Mouse (Mus musculus): ENCODE measurements around the gene Lin28b.

Gene Lin28b

DNA sequence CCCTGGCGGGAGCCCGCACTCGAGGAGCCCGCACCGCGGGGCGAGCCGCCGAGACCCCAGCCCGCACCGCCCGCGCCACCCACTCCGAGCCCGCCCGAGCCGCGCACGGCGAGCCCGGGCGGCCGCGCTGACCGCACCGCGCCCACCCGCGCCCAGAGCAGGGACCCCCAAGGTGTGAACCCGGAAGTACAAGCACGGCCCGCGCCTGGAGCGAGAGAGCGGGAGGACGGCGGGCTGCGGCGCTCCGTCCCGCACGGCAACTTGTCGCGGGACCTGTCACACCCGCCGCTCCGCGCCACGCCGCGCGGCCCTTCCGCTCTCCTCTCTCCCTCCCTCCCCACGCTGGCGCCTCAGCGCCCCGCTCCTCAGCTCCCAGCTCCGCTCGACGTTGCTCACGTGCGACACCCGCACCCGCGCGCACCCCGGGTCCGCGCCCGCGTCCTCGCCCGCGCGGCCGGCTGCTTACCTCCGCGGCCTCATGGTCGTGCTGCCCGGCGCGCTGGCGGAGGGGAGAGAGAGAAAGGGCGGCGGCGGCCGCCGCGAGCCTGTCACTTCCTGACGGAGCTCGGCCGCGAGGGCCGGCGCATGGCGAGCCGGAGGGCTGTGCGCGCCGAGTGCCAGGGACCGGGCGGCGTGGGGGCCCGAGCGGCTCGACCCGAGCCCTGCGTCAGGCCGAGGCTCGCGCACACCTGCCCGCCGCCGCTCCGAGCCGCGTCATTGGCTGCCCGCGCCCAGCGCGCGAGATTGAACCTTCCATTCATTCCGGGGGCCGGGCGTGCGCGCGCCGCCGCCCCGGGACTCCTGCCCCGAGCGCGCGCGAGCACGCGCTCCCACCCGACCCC is at the start of gene Lin28b:
Gene Lin28b (minus strand): TSS at position 635 of the 842 bp plus-strand sequence.
- DNase-seq (ENCODE audit: low spot score in 2 of 2): peak; percentile 48 to 64

DNA sequence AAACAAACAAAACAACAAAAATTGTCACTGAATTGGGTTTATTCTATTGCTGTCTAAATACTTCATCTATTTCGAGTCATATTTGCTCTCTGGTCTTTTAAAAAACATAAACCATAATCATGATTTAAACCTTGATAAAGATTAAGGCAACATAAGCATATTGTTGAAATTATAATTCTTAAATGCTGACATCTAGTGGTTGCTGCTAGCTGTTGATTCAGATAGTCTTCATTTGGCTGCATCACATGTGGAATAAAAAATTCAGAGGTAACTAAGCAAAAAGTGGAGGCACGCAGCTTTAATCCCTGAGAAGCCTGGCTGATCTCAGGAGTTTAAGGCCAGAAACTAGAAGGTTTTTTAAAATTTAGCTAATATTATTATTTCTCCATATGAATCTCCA is 25.6 kb upstream of the Lin28b start:
- DNase-seq (ENCODE audit: low spot score in 2 of 2): no peak

DNA sequence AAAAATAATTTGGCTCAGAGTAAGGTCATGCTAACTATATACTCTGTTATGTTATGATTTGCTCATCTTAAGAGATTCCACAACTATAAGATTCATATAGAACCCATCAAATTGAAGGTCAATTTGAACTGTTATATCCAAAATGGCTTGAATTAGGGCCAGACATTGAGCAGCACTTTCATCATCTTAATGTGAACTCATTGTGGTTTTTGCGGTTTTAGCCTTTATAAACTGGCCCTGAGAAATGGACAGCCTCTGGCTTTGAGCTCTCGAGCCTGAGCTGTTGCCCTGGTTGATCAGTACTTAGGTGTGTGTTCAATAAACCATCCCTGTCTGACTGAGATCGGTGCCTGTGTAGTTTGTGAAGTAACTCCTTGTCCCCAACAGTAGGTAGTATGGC is 24.5 kb upstream of the Lin28b start:
- no peak for DNase-seq (ENCODE audit: low spot score in 2 of 2)

DNA sequence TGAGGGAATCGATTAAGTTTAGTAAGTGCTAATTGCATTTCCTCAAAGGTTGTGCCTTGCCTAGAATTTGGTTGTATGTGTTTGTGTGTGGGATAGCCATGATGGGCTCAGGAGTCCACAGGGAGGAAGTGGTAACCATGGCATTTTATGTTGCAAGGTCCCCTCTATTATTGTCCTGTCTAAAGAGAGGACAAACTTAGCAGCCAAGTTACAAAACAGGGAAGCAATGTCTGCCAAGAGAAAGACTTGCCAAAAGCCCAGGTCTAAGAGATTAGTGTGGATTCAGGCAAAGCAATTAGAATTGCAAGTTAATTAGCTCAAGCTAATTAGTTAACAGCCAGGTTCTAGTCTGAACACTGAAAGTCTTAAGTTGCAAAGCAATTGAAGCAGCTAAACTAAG is 14.1 kb upstream of the Lin28b start:
- no peak for DNase-seq (ENCODE audit: low spot score in 2 of 2)

DNA sequence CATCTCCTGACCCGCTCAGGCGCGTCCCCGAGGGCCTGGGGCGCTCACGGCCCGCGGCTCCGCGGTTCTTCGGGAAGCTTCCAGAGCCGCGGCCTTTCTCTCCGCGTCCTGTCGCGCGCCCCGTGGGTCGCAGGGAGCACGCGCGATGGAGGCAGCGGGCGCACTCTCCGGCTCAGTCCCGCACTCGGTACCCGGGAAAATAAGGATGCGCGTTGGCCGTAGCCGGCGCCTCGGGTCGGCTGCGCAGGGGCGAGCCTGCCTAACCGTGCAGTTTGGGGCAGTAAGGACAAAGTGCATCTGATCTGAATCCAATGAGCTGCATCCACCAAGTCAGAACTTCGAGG is 380 bp upstream of the Lin28b start:
- DNase-seq (ENCODE audit: low spot score in 2 of 2): peak in 1 of 2 experiments; percentile 7

DNA sequence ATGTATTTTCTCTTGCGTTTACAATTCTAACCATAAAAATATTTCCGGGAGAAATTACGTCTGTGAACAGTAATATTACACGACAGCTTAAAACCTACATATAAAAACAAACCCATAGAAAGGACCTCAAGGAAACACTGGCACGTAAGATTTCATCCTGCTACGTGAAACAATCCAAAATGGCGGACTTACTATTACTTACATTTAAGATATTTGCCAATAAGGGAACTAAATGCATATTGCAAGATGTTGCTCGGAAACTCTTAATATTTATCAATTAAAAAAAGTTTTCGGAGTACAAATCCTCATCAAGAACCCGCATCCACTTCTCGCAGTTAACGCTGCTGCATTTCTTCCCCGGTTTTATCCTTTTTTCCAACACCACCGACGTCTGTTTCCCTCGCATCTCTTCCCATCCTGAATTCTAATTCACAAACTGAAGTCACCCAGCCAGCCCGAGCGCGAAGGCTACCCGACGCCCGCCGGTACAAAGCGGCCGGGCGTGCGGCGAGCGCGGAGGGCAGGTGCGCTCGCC is 902 bp downstream of the Lin28b start:
- DNase-seq (ENCODE audit: low spot score in 2 of 2): no peak

DNA sequence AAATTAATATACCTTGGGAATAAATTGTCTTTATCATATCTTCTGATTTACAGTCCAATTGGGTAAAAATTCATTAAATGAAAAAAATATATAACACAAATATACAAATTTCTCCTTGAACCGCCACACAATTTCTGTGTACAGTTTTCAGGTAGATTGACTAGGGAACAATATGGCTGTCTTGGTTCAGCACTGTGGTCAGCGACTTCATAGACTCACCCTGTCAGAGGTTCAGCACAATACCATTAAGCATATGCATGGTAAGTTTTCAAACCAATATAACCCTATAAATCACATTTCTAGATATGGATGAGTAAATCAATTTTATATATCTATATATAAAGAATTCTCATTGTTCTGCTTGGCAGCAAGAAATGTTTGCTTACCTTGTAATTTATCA is 3.0 kb downstream of the Lin28b start:
- DNase-seq (ENCODE audit: low spot score in 2 of 2): no peak

DNA sequence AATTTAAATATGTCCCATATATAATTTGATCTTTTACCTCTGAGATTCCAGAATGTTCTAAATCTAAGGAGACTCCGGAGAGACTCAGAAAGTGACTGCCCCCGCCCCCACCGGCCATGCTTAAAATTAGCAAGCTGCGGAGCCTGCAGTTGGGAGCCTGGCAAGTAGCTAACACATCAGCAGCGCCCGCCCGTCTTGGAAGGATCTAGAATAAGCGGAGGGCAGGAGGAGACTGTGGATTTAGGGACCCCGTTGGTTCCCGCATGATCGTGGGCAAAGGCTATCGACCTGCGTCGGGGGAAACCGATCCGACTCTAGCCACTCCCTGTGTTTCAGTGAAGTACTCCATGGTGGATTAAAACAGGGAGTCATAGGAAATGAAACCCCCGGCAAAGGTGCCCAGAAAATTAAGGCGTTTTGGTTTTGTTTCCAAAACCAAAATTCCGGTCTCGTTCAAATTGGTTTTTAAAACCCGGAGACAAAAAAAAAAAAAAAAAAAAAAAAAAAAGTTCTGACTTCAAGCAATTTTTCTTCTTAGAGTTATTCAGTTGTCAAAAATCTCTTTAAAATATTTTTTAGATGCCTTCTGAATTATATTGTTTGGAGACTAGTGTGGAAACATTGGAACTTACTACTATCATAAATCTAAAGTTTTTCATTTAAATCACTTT is 12.4 kb downstream of the Lin28b start:
- DNase-seq (ENCODE audit: low spot score in 2 of 2): peak in 1 of 2 experiments; percentile 12

DNA sequence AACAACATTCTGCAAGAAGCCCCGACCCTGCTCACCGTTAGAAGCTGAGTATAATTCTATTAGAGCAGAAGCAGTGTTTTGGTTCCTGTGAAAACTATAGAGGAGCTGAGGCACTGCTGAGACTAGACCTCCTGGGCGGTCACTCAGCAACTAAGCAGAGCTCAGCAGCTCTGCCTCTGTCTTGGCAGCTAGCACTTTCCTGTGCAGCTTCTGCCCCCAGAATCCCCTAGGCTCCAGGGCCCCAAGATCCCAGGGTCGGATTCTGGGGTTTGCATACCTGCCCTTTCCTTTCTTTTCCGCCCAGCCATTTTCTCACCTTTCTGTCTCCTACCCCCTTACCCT is 13.1 kb downstream of the Lin28b start:
- no peak for DNase-seq (ENCODE audit: low spot score in 2 of 2)

DNA sequence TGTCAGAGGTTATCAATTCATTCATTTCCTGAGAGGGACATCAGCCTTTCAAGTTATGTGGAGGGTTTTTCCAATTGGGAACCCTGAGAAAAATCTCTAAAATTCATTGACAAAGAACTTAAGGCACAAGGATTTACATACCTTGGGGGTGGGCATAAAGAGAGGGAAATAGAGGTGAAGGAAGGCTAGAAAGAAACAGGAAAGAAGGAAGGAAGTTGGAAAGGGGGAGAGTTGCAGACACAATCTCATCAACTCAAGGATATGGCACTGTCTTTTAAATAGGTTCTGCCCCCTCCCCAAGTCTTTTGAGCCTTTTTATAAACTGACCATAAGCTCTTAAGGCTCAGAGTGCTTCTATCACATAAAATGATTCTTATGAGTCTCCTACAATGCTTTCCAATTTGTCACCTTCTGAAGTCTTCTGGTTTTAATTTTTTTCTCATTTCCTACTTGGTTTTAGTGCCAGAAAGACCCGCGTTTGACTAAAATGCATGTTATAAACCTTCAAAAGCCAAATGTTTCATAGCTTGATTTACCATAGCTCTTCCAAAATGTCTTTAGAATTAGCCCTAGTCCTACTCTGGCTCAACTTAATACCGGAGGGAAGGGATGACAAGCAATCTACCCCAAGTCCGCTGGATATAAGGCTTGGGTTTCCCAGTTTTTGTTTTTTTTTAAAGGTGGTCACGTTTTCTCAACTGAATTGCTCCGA is 13.6 kb downstream of the Lin28b start:
- DNase-seq (ENCODE audit: low spot score in 2 of 2): no peak

DNA sequence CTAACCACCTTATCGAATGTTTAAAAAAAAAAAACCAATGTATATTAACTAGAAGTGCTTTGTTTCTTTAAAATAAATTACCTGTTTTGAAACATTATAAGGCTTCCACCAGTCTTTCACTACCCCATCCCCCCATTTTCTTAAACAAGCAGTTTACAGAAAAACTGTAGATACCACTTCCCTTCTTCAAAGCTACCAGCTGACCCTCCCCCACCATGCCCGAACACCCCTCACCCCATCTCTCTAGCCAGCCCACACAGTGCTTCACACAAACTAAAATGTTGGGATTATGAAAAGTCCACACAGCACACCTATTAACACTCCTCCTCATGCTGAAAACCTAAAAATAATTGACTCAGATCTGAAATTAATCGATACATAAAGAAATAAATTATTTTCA is 14.9 kb downstream of the Lin28b start:
- DNase-seq (ENCODE audit: low spot score in 2 of 2): no peak

DNA sequence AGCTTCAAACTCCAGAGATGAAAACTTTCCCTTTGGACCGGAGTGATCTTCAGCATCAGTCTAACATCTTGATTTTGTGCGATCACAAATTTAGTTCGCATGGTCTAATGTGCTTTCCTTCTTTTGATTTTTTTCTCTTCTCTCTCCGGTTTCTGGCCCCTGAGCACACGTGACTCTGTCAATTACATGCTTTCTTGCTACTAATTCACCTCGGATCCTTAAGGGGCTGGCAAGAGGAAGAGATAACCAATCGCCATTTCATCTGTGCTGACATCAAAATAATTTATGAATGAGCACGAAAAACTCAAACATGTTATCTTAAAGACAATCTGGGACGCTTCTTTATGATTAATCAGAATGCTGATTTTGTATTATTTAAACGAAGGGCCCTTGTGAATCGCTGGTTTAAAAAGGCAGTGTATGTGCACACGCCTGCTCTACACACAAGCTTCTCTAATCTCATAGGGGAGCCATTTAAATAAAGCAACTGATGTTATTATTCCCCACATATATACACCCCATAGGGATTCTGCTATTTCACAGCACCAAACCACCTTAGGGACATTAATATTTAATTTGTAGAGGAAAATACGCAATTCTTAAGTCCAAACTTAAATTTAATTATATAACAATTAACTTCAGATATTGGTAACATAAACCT is 16.0 kb downstream of the Lin28b start:
- no peak for DNase-seq (ENCODE audit: low spot score in 2 of 2)

DNA sequence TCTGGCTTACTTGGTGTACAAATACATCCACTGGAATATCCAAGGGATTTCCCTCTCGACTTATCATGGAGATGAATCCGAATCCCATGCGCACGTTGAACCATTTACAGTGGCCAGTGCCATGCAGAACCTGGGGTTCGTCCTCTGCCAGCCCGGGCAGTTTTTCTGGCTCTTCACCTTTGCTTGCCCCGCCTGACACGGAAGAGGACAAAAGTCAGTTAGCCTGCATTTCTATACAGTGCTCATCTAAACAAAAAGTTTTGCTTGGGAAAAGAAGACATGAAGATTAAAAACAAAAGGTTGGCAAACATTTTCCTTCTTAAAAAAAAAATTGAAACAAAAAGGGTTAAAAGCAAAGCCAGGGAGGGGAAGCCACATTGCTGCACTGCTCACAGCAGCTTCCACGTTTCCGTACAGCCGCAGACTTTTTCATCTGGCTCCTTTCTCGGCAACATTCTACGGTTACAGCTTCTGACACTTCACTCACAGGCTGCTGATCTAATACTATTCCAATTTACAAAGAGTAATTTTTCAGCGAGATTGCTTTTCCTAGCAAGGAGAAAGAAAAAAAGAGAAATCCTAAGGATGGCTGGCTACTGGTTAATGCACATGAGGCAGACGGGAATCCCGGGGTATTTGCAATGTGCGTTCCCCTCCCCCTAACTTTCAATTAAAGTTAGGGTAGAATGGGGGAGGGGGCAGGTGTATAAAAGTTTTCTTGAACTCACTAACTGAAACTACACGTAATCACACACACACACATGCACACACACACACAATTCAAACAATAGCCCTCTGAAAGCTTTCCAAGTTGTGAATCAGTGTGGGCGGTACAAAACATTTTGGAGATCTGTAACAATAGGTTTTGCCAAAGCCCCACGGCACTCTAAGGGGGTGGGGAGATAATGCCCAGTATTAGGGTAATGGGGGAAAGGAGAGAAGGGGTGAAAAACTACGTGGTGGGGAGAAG is 16.9 kb downstream of the Lin28b start:
- no peak for DNase-seq (ENCODE audit: low spot score in 2 of 2)

DNA sequence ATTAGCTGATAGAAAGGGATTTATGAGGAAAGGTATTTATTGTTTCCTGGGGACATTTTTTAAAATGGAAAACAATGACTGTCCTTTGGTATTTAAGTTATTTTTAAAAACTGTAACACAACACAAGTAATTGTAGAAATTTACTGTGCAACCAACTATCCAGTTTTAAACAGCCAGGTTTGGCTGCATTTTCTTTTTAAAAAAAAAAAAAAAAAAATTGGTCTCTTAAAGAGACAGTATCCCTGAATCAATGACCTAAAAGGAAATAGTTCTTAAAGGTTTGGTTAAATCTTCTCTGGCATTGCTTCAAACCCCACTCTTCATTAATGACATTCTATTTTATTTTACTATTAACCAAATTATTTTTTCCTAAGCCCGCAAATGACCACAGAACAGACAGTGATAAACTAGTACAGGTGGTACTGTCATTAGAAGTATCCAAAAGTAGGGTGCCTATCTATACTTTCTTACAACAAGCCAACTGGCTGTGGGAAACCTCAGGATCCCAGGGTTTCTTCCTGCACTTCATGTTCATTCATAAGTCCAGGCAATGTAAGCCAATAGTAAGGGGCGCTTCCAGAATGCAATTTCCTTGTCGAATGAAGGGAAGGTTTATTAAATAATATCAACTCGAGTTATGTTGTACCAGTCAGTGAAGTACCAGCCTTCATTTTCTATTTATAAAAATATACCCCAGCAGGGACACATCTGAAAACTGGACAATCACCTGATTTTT is 17.8 kb downstream of the Lin28b start:
- DNase-seq (ENCODE audit: low spot score in 2 of 2): no peak

DNA sequence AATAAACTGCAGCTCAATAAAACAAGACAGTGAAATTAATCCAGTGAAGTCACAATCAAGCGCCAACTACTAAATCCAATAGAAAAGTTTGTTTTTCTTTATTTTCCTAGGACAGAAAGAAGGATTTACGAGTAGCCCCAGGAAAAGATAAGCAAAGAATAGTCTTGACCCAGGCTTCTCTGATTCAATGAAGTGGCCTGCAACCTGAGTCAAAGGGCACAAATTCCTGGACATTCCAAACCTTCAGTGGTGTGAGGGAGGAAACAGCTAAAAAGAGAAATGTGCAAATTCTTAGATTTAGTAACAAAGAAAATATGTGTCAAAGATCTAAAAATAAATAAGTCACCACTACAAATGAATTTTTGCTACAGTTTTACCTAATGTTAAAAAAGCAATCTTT is 27.6 kb downstream of the Lin28b start:
- DNase-seq (ENCODE audit: low spot score in 2 of 2): no peak

DNA sequence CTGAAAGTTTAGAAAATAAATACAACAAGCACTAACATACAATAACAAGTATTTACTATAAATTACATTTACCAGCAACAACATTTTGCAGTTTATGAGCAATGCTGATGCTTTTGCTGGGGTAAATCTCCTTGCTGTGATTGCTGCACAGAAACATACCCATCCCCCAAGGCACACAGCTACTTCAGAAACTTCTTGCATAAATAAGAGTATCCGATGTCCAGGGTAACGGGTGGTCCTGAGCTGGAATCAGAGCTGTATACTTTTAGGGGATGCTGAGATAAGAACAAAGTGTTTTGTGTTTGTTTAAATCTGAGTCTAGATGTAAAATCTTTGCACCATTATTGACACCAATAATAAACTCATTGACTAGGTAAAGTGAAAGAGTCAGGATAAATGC is 28.1 kb downstream of the Lin28b start:
- DNase-seq (ENCODE audit: low spot score in 2 of 2): no peak

DNA sequence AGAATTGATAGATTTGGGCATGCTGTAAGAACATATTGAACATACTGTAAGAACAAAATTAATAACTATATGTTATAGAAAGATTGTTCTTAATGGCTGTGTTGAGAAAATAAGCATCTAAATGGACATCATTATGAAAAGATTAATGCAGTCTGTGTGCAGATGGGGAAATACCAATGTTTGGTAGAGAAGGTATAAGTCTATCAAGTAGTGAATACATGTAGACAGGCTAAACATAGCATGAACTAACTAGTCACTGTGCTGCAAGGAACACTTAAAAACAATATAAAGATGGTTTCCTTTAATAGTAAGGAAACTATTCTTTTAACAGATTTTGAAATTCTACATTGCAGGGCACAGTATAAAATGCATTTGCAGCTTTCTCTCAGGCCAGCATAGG is 39.6 kb downstream of the Lin28b start:
- no peak for DNase-seq (ENCODE audit: low spot score in 2 of 2)

DNA sequence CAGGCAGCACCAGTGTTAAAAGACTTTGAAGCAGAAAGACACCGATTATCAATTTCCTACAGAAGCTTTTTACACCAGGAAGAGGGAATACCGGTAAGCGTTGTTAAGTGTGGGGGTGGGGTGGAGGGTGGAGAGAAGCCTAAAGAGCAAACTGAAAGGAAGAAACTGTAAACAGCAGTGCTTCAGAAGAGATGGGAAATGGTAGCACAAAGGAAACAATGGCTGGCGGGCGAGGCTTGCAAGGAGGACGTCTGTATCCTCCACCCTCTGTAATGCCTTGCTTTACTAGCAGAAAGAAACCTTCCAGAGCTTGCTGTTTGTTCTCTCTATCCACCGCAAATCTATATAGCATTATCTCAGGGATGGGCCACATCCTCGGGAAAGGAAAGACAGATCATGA is 40.0 kb downstream of the Lin28b start:
- DNase-seq (ENCODE audit: low spot score in 2 of 2): no peak

DNA sequence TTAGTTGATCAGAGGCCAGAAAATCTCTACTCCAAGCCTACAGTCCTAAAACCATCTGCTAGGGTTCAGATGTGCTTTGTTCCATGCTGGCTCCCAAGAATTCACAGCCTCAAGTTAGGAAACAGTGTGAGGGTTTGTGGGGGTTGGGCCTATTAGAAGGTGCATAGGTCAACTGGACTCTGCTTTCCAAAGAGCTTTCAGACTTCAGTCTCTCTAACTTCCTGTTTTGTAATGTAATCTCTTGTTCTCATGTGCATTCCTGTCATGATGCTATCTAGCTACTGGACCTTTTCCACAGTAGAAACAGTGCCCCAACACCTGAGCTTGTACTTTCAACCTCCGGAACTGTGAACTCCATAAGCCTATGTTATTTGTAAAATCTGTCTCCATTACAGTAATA is 63.8 kb downstream of the Lin28b start:
- no peak for DNase-seq (ENCODE audit: low spot score in 2 of 2)

DNA sequence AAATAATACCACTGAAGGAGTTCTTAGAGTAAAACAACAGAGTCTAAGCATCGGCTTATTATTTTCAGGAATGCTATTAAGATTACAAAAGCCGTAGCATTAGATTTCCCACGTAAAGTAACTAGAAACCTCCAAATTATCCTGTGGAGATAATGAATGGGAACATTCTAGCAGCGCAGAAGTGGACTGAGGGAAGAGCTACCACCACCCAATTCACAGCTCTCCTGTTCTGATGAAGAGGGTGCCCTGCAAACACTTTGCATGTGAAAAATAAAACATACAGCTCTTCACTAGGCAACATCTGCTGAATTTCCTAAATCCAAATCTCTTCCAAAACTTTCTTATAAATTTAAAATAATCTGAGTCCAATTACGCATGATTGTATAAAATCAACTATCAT is 74.1 kb downstream of the Lin28b start:
- DNase-seq (ENCODE audit: low spot score in 2 of 2): no peak
